Mouse (Mus musculus): Measurements from ENCODE around the gene Dpf1.

- no peak for TF ChIP-seq TAL1 (IDR thresholded peaks at IDR 0.05; ENCODE audit: low read length)
- no peak for TF ChIP-seq GATA1 (IDR thresholded peaks at IDR 0.05; ENCODE audit: low read length)
Observed at GRCm38 (mm10) chr7:29259781-29260730, 43.7 kb upstream of the Dpf1 start.

All from erythroblast, embryonic 14.5 days (primary cell).